Mouse (Mus musculus) stomach, embryonic 16.5 days (tissue): ENCODE results near the gene Gm27029. TPM values are rescaled to one million over a fixed set of nuclear protein-coding genes. Genes with fewer than 3 reads are reported as not detected.
"Not testable (repeated sequence)": the region's sequence is repeated elsewhere in the genome, so short reads cannot be mapped to it uniquely, and the experiment has no call there.

Experiments used
- ATAC-seq: fragments of 200-750 bp; cut with Nextera tagmentation; 2 replicates; pipeline ENCODE4 v1.8.0; 2017; ENCODE audit warnings: moderate number of reproducible peaks, moderate TSS enrichment; ENCODE audit not compliant: insufficient read depth, low FRiP score
- H3K27ac ChIP-seq: fragments of 300-500 bp; sonication (generic); 2 replicates; pipeline ENCODE4 v1.5.1; 2014; ENCODE audit warnings: low read length
- H3K27me3 ChIP-seq: fragments of 300-500 bp; sonication (generic); 2 replicates; pipeline ENCODE4 v1.6.1; 2014; ENCODE audit warnings: low read length, control low read depth, mixed read lengths; ENCODE audit not compliant: control insufficient read depth, insufficient read depth
- H3K36me3 ChIP-seq: fragments of 300-500 bp; sonication (generic); 2 replicates; pipeline ENCODE4 v1.6.1; 2014; ENCODE audit warnings: low read length; ENCODE audit not compliant: control insufficient read depth, insufficient read depth
- H3K4me1 ChIP-seq: fragments of 300-500 bp; sonication (generic); 2 replicates; pipeline ENCODE4 v1.6.1; 2014; ENCODE audit warnings: low read length, control low read depth, mixed read lengths; ENCODE audit not compliant: control insufficient read depth, insufficient read depth
- H3K4me2 ChIP-seq: fragments of 300-500 bp; sonication (generic); 2 replicates; pipeline ENCODE4 v1.6.1; 2014; ENCODE audit warnings: low read depth, low read length, mixed read lengths
- H3K4me3 ChIP-seq: fragments of 300-500 bp; sonication (generic); replicated peaks from 2 replicates; pipeline ENCODE4 v1.5.1; 2014; ENCODE audit warnings: mild to moderate bottlenecking, low read length
- H3K9ac ChIP-seq: fragments of 300-500 bp; sonication (generic); 2 replicates; pipeline ENCODE4 v1.6.1; 2014; ENCODE audit warnings: low read length
- H3K9me3 ChIP-seq: fragments of 300-500 bp; sonication (generic); replicated peaks from 2 replicates; pipeline ENCODE4 v1.6.1; 2016; ENCODE audit warnings: low read length, control low read depth; ENCODE audit not compliant: control insufficient read depth
- WGBS: fragments of 180-500 bp; shearing (Covaris S2); extraction: QIAGEN DNeasy Blood & Tissue Kit; methylation state at CpG from one replicate; pipeline ENCODE4 v1.1.7; 2014; 5-methylcytosine and 5-hydroxymethylcytosine counted together
- polyA plus RNA-seq: library from polyadenylated mRNA; unstranded; fragments of >200 nt; fragmentation: Nextera tagmentation; extraction: Ambion mirVana; gene quantifications from 2 replicates; pipeline ENCODE4 v1.2.1, GENCODE M21; 2015

Gm27029 gene
- 7.5 and 10.8 TPM in 2 replicates for polyA plus RNA-seq

GRCm38 (mm10) chr11:101424105-101424851 lies at the start of gene Gm27029:
Gene Gm27029 (minus strand): TSS chr11:101424796.
- H3K9me3 ChIP-seq = no peaks in the 10 kb centered on the region

GRCm38 (mm10) chr11:101474298-101474697 lies 49.7 kb upstream of the Gm27029 start:
- Histone ChIP-seq H3K27me3 (no peaks in the 10 kb centered on the region), H3K4me1 (peaks cover 6% of the 10 kb centered on the region), H3K27ac (no peak overlapping the region), H3K36me3 (no peaks in the 10 kb centered on the region), H3K4me3 (no peak overlapping the region), H3K9me3 (no peaks in the 10 kb centered on the region), H3K4me2 (no peak overlapping the region), H3K9ac (no peak overlapping the region)
- WGBS = 66% methylated on average over 5 of the region's 5 CpGs
- ATAC-seq = no peak

More at GRCm38 (mm10) chr11:101424105-101424851, at the start of gene Gm27029:
- H3K9ac ChIP-seq = peak within 1 kb of the TSS; percentile 91
- 4% methylated on average over 23 of the region's 23 CpGs for WGBS
- no peaks in the 10 kb centered on the region for H3K36me3 ChIP-seq
- peak within 1 kb of the TSS; percentile 98 for H3K4me3 ChIP-seq
- H3K27ac ChIP-seq = peak within 1 kb of the TSS; percentile 92
- no peaks in the 10 kb centered on the region for H3K27me3 ChIP-seq
- peak within 1 kb of the TSS; percentile 96 for H3K4me2 ChIP-seq
- ATAC-seq = peak; percentile 72
- H3K4me1 ChIP-seq = peaks cover 22% of the 10 kb centered on the region

- not testable (repeated sequence) for H3K36me3 ChIP-seq, H3K27me3 ChIP-seq, H3K9me3 ChIP-seq, H3K9ac ChIP-seq, H3K4me2 ChIP-seq, H3K27ac ChIP-seq, H3K4me1 ChIP-seq, H3K4me3 ChIP-seq, ATAC-seq
- WGBS = 74% methylated on average over 1 of the region's 1 CpGs
Measured at GRCm38 (mm10) chr11:101473686-101474085, 49.1 kb upstream of the Gm27029 start.

GRCm38 (mm10) chr11:101472336-101472735 lies 47.7 kb upstream of the Gm27029 start:
- H3K4me1 ChIP-seq = peaks cover 6% of the 10 kb centered on the region; the same call in 1 of the 2 replicates
- H3K27me3 ChIP-seq = no peaks in the 10 kb centered on the region
- H3K4me2 ChIP-seq = no peak overlapping the region
- no peak for ATAC-seq
- H3K27ac ChIP-seq = no peak overlapping the region
- no peaks in the 10 kb centered on the region for H3K36me3 ChIP-seq
- no peak overlapping the region for H3K9ac ChIP-seq
- WGBS = 47% methylated on average over 7 of the region's 7 CpGs
- no peaks in the 10 kb centered on the region for H3K9me3 ChIP-seq
- no peak overlapping the region for H3K4me3 ChIP-seq

GRCm38 (mm10) chr11:101471926-101472325 lies 47.3 kb upstream of the Gm27029 start:
- Histone ChIP-seq H3K27me3 (no peaks in the 10 kb centered on the region), H3K36me3 (no peaks in the 10 kb centered on the region), H3K4me3 (no peak overlapping the region), H3K4me1 (peaks cover 6% of the 10 kb centered on the region; the same call in 1 of the 2 replicates), H3K4me2 (no peak overlapping the region), H3K27ac (no peak overlapping the region), H3K9ac (no peak overlapping the region), H3K9me3 (no peaks in the 10 kb centered on the region)
- 71% methylated on average over 3 of the region's 3 CpGs for WGBS
- ATAC-seq = no peak

GRCm38 (mm10) chr11:101470206-101470605 lies 45.6 kb upstream of the Gm27029 start:
- Histone ChIP-seq H3K9ac (no peak overlapping the region), H3K27me3 (no peaks in the 10 kb centered on the region), H3K27ac (no peak overlapping the region)

GRCm38 (mm10) chr11:101469155-101469554 lies 44.6 kb upstream of the Gm27029 start:
- no peak overlapping the region for H3K9ac ChIP-seq
- H3K27ac ChIP-seq = no peak overlapping the region
- H3K4me3 ChIP-seq = peak overlapping the region; percentile 80; the same call in 1 of the 2 replicates
- H3K9me3 ChIP-seq = no peaks in the 10 kb centered on the region
- no peak for ATAC-seq
- 63% methylated on average over 4 of the region's 4 CpGs for whole genome bisulfite sequencing
- peak overlapping the region; percentile 97 for H3K4me2 ChIP-seq
- H3K4me1 ChIP-seq = peaks cover 14% of the 10 kb centered on the region
- no peaks in the 10 kb centered on the region for H3K36me3 ChIP-seq
- no peaks in the 10 kb centered on the region for H3K27me3 ChIP-seq

More at GRCm38 (mm10) chr11:101470206-101470605, 45.6 kb upstream of the Gm27029 start:
- Histone ChIP-seq H3K9me3 (no peaks in the 10 kb centered on the region), H3K4me1 (peaks cover 10% of the 10 kb centered on the region; the same call in 1 of the 2 replicates), H3K4me3 (no peak overlapping the region), H3K36me3 (no peaks in the 10 kb centered on the region), H3K4me2 (no peak overlapping the region)
- WGBS = 52% methylated on average over 7 of the region's 7 CpGs
- no peak for ATAC-seq

GRCm38 (mm10) chr11:101468731-101469130 lies 44.1 kb upstream of the Gm27029 start:
- Histone ChIP-seq H3K4me2 (peak overlapping the region; percentile 97), H3K36me3 (no peaks in the 10 kb centered on the region), H3K4me3 (peak overlapping the region; percentile 80), H3K9me3 (no peaks in the 10 kb centered on the region), H3K9ac (peak overlapping the region; percentile 80), H3K4me1 (peaks cover 18% of the 10 kb centered on the region), H3K27ac (no peak overlapping the region), H3K27me3 (no peaks in the 10 kb centered on the region)
- WGBS = 7% methylated on average over 13 of the region's 13 CpGs
- no peak for ATAC-seq

- Histone ChIP-seq H3K27me3 (no peaks in the 10 kb centered on the region), H3K4me2 (peak overlapping the region; percentile 97), H3K27ac (peak overlapping the region; percentile 52; the same call in 1 of the 2 replicates), H3K36me3 (no peaks in the 10 kb centered on the region), H3K9ac (peak overlapping the region; percentile 80), H3K9me3 (no peaks in the 10 kb centered on the region), H3K4me3 (peak overlapping the region; percentile 80), H3K4me1 (peaks cover 21% of the 10 kb centered on the region)
- WGBS = 0% methylated on average over 30 of the region's 31 CpGs
- no peak for ATAC-seq
Measured at GRCm38 (mm10) chr11:101468263-101468688, 43.7 kb upstream of the Gm27029 start.
